Mouse (Mus musculus) neural tube, embryonic 11.5 days (tissue): ENCODE data around the gene Crmp1. TPM values are rescaled to one million over a fixed set of nuclear protein-coding genes. Genes with fewer than 3 reads are reported as not detected.

Source experiments
- ATAC-seq: fragments of 200-750 bp; cut with Nextera tagmentation; 2 replicates; pipeline ENCODE4 v1.8.0; 2017; ENCODE audit warnings: moderate number of reproducible peaks, mild to moderate bottlenecking, moderate TSS enrichment, moderate library complexity; ENCODE audit not compliant: insufficient read depth, low FRiP score, low TSS enrichment
- DNase-seq: peaks from one replicate; pipeline ENCODE4 v3.0.0-alpha.2; 2015; ENCODE audit warnings: low spot score
- H3K27ac ChIP-seq: fragments of 300-500 bp; sonication (generic); 2 replicates; pipeline ENCODE4 v1.5.1; 2014; ENCODE audit warnings: low read depth, mild to moderate bottlenecking, low read length
- H3K27me3 ChIP-seq: fragments of 300-500 bp; sonication (generic); 2 replicates; pipeline ENCODE4 v1.6.1; 2014; ENCODE audit warnings: mild to moderate bottlenecking, low read length, mixed read lengths; ENCODE audit not compliant: control insufficient read depth, insufficient read depth
- H3K36me3 ChIP-seq: fragments of 300-500 bp; sonication (generic); 2 replicates; pipeline ENCODE4 v1.6.1; 2014; ENCODE audit warnings: mild to moderate bottlenecking, low read length, moderate library complexity, mixed read lengths; ENCODE audit not compliant: control insufficient read depth, insufficient read depth
- H3K4me1 ChIP-seq: fragments of 300-500 bp; sonication (generic); 2 replicates; pipeline ENCODE4 v1.6.1; 2014; ENCODE audit warnings: low read length, mixed read lengths; ENCODE audit not compliant: control insufficient read depth, insufficient read depth
- H3K4me2 ChIP-seq: fragments of 300-500 bp; sonication (generic); 2 replicates; pipeline ENCODE4 v1.6.1; 2014; ENCODE audit warnings: low read depth, mild to moderate bottlenecking, moderate library complexity
- H3K4me3 ChIP-seq: fragments of 300-500 bp; sonication (generic); 2 replicates; pipeline ENCODE4 v1.5.1; 2014; ENCODE audit warnings: low read depth, low read length
- H3K9ac ChIP-seq: fragments of 300-500 bp; sonication (generic); 2 replicates; pipeline ENCODE4 v1.6.1; 2014; ENCODE audit warnings: mild to moderate bottlenecking, low read length
- H3K9me3 ChIP-seq: fragments of 300-500 bp; sonication (generic); 2 replicates; pipeline ENCODE4 v1.6.1; 2016; ENCODE audit warnings: low read length; ENCODE audit not compliant: control insufficient read depth
- WGBS: fragments of 180-500 bp; shearing (Covaris S2); extraction: QIAGEN DNeasy Blood & Tissue Kit; methylation state at CpG from one replicate; pipeline ENCODE4 v1.1.7; 2014; 5-methylcytosine and 5-hydroxymethylcytosine counted together
- polyA plus RNA-seq: library from polyadenylated mRNA; unstranded; fragments of >200 nt; fragmentation: Nextera tagmentation; extraction: Ambion mirVana; gene quantifications from 2 replicates; pipeline ENCODE4 v1.2.1, GENCODE M21; 2014

The Crmp1 gene
- polyA plus RNA-seq, 1 experiment from 2014 or later, result 565 TPM

DNA sequence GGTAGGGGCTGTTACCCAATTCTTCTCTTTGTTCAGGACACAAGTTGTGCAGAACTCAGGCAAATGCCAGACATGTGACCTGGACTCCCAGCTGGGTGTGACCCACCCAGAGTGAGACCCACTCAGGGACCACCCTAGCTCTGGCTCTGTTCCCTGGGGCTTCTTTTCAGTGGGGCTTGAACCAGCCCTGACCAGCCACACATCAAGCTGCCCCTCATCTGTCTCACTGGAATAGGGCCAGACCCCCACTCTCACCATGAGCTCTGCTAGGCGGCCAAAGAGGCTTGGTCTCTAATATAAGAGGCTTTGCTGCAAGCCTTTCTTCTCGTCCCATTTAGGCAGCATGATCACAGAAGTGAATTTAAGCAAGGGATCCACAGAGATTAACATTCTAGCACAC, 35.4 kb upstream of the Crmp1 start:
- H3K27me3 ChIP-seq, result no peaks in the 10 kb centered on the region
- no peak for DNase-seq
- no peak overlapping the region for H3K27ac ChIP-seq
- no peak for ATAC-seq
- H3K4me3 ChIP-seq, result no peak overlapping the region
- no peaks in the 10 kb centered on the region for H3K36me3 ChIP-seq
- H3K9me3 ChIP-seq, result no peaks in the 10 kb centered on the region
- WGBS, result 75% methylated on average over 2 of the region's 2 CpGs
- no peak overlapping the region for H3K9ac ChIP-seq
- 0 out of 2 replicates have a peak, but pooled peaks cover 4% of the 10 kb centered on the region for H3K4me1 ChIP-seq
- H3K4me2 ChIP-seq, result no peak overlapping the region

GRCm38 (mm10) chr5:37212938-37213708, 28.6 kb upstream of the Crmp1 start:
- no peak overlapping the region for H3K4me2 ChIP-seq
- ATAC-seq, result no peak
- 89% methylated on average over 9 of the region's 9 CpGs for WGBS

DNA sequence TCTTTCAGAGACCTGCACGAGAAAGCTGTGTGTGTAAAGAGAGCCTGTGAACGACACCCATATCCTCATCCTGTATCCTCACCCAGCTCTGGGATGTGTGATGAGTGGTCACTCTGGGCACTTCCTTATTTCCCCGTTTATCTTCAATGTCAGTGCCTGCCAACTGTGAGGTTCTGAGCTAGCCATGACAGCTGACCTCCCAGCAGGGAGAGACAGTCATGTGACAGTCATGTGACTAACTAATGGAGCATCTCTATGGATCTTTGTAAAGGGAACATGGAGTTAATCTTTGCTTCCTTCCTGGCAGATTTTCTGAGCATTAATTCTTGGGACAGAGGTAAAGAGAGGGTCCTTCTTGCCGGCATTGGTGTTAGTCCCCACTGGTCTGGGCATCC, 28.0 kb upstream of the Crmp1 start:
- H3K4me2 ChIP-seq, result no peak overlapping the region
- ATAC-seq (no peak), DNase-seq (no peak)
- no peak overlapping the region for H3K4me3 ChIP-seq
- no peaks in the 10 kb centered on the region for H3K36me3 ChIP-seq
- no peaks in the 10 kb centered on the region for H3K4me1 ChIP-seq
- H3K9ac ChIP-seq, result no peak overlapping the region
- peak overlapping the region; percentile 78; the same call in 1 of the 2 replicates for H3K27ac ChIP-seq
- H3K9me3 ChIP-seq, result no peaks in the 10 kb centered on the region
- no peaks in the 10 kb centered on the region for H3K27me3 ChIP-seq
- WGBS, result 78% methylated on average over 4 of the region's 4 CpGs

More at GRCm38 (mm10) chr5:37212938-37213708, 28.6 kb upstream of the Crmp1 start:
- no peaks in the 10 kb centered on the region for H3K9me3 ChIP-seq
- DNase-seq, result no peak
- H3K36me3 ChIP-seq, result no peaks in the 10 kb centered on the region
- H3K4me1 ChIP-seq, result no peaks in the 10 kb centered on the region
- no peak overlapping the region for H3K4me3 ChIP-seq
- no peaks in the 10 kb centered on the region for H3K27me3 ChIP-seq
- H3K9ac ChIP-seq, result no peak overlapping the region
- H3K27ac ChIP-seq, result no peak overlapping the region

- peak; percentile 38; the same call in 1 of the 2 replicates for ATAC-seq
- 66% methylated on average over 6 of the region's 6 CpGs for WGBS
- Histone ChIP-seq H3K4me2 (no peak overlapping the region), H3K27ac (peak overlapping the region; percentile 78), H3K4me3 (no peak overlapping the region), H3K4me1 (no peaks in the 10 kb centered on the region), H3K36me3 (no peaks in the 10 kb centered on the region), H3K9ac (no peak overlapping the region), H3K9me3 (no peaks in the 10 kb centered on the region), H3K27me3 (no peaks in the 10 kb centered on the region)
- no peak for DNase-seq
These were observed 27.1 kb upstream of the Crmp1 start for GRCm38 (mm10) chr5:37214614-37215013.

GRCm38 (mm10) chr5:37215276-37215675, 26.5 kb upstream of the Crmp1 start:
- WGBS, result 81% methylated on average over 7 of the region's 7 CpGs
- DNase-seq, result no peak
- ATAC-seq, result no peak

DNA sequence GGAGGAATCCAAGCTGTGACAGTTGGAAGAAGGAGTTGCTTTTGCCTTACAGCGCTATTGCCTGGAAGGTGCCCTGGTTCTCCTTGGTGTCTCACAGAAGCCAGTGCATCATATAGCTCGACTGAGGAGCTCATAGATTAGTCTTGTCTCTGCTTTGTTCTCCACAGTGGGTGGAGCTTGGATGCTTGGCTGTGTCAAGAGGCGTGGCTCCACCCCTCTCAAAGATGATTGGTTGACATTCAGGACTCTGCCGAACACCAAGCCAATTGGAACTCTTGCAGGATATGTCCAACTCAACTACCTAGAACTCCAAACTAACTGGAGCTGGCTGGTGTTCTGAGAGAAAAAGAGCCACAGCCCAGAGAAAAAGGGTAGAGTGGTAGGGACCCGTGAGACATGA, 22.1 kb upstream of the Crmp1 start:
- DNase-seq, result no peak

More at GRCm38 (mm10) chr5:37215276-37215675, 26.5 kb upstream of the Crmp1 start:
- Histone ChIP-seq H3K27me3 (no peaks in the 10 kb centered on the region), H3K27ac (peak overlapping the region; percentile 21), H3K36me3 (no peaks in the 10 kb centered on the region), H3K9ac (no peak overlapping the region), H3K4me1 (no peaks in the 10 kb centered on the region), H3K4me3 (no peak overlapping the region), H3K9me3 (no peaks in the 10 kb centered on the region), H3K4me2 (no peak overlapping the region)

DNA sequence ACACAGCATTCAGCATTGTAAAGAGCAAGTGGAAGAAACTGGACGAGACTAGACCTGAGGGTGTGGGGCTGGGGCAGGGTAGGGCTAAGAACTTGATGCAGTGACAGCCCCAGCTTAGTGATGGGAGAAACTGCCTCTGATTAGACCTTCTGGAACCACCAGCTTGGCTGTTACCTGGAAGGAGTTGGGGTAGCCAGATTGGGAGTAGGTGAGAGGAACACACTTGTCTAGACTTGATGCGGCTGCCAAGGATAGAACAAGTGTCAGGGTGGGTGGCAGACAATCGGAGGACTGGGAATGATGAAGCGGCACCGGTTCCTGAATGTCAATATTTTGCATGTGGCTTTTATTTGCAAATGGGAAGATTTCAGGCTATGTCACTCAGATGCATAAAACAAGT, 21.2 kb upstream of the Crmp1 start:
- no peak overlapping the region for H3K9ac ChIP-seq
- H3K4me2 ChIP-seq, result no peak overlapping the region
- no peaks in the 10 kb centered on the region for H3K9me3 ChIP-seq
- H3K4me1 ChIP-seq, result peaks cover 14% of the 10 kb centered on the region
- no peak for ATAC-seq
- no peak overlapping the region for H3K4me3 ChIP-seq
- 86% methylated on average over 5 of the region's 5 CpGs for WGBS
- H3K27me3 ChIP-seq, result no peaks in the 10 kb centered on the region
- no peak for DNase-seq
- peak overlapping the region; percentile 77 for H3K27ac ChIP-seq
- H3K36me3 ChIP-seq, result no peaks in the 10 kb centered on the region

More for the DNA sequence above, 22.1 kb upstream of the Crmp1 start:
- Histone ChIP-seq H3K4me1 (peaks cover 14% of the 10 kb centered on the region), H3K4me2 (no peak overlapping the region), H3K27ac (0 out of 2 replicates have a peak overlapping the region, but pooled peaks have one; percentile 20), H3K4me3 (no peak overlapping the region), H3K36me3 (no peaks in the 10 kb centered on the region), H3K9me3 (no peaks in the 10 kb centered on the region), H3K9ac (no peak overlapping the region), H3K27me3 (no peaks in the 10 kb centered on the region)
- WGBS, result 48% methylated on average over 5 of the region's 5 CpGs
- no peak for ATAC-seq

GRCm38 (mm10) chr5:37221563-37221962, 20.2 kb upstream of the Crmp1 start:
- WGBS, result 49% methylated on average over 6 of the region's 6 CpGs
- Histone ChIP-seq H3K4me3 (no peak overlapping the region), H3K27ac (peak overlapping the region; percentile 77), H3K4me1 (peaks cover 14% of the 10 kb centered on the region), H3K4me2 (no peak overlapping the region), H3K36me3 (no peaks in the 10 kb centered on the region), H3K27me3 (no peaks in the 10 kb centered on the region), H3K9me3 (no peaks in the 10 kb centered on the region), H3K9ac (no peak overlapping the region)
- ATAC-seq, result peak; percentile 82
- DNase-seq, result peak; percentile 59

DNA sequence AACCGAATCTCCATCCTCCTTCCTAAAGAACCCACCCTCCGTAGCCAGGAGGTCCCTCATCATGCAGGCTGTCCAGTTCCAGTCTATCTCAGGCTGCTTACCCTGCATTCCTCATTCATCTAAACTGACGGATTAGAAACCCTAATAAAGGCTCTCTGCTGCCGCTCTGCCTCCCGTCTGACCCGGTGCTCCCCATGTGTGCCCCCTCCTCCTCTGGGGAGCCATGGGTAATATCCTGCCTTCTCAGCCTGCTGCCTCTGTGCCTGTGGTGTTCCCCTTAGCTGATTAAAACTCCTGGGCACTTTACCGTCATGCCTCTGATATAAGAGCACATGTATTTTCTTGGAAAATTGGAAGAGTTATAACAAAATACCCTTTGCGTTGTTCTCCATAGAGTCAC, 19.4 kb upstream of the Crmp1 start:
- peak overlapping the region; percentile 77 for H3K27ac ChIP-seq
- ATAC-seq (peak; percentile 38; the same call in 1 of the 2 replicates), DNase-seq (no peak)

More for the DNA sequence above, 19.4 kb upstream of the Crmp1 start:
- Histone ChIP-seq H3K4me2 (no peak overlapping the region), H3K4me1 (peaks cover 14% of the 10 kb centered on the region), H3K9ac (no peak overlapping the region), H3K4me3 (no peak overlapping the region), H3K9me3 (no peaks in the 10 kb centered on the region), H3K36me3 (no peaks in the 10 kb centered on the region), H3K27me3 (no peaks in the 10 kb centered on the region)
- 49% methylated on average over 8 of the region's 8 CpGs for WGBS
